Mouse (Mus musculus) hindlimb bud, embryonic 11.5 days (tissue): ENCODE results near the gene AU040320.

Experiments
- DNase-seq: peaks from one replicate; pipeline ENCODE4 v3.0.0-alpha.2; 2012; ENCODE audit warnings: low read depth, low spot score; ENCODE audit errors: extremely low spot score

Gene AU040320

GRCm38 (mm10) chr4:126753268-126754230 is at the start of gene AU040320, which contains the start of gene Ncdn:
Gene AU040320, plus strand, starts transcription at chr4:126753544.
Gene Ncdn, minus strand, starts transcription at chr4:126753438.
- DNase-seq, result no peak

- DNase-seq, result no peak
Measured at GRCm38 (mm10) chr4:126706630-126707438, 46.5 kb upstream of the AU040320 start.

GRCm38 (mm10) chr4:126707439-126707826 is 45.9 kb upstream of the AU040320 start:
- no peak for DNase-seq

GRCm38 (mm10) chr4:126732111-126732510 is 21.2 kb upstream of the AU040320 start:
- no peak for DNase-seq

GRCm38 (mm10) chr4:126732531-126733380 is 20.6 kb upstream of the AU040320 start:
- DNase-seq, result no peak

- DNase-seq, result no peak
Measured at GRCm38 (mm10) chr4:126734001-126734603, 19.2 kb upstream of the AU040320 start.

GRCm38 (mm10) chr4:126734700-126735381 is 18.5 kb upstream of the AU040320 start:
- no peak for DNase-seq

GRCm38 (mm10) chr4:126735382-126736000 is 17.9 kb upstream of the AU040320 start:
- DNase-seq, result no peak

- DNase-seq, result no peak
Measured at GRCm38 (mm10) chr4:126736001-126736414, 17.3 kb upstream of the AU040320 start, which contains the start of gene Tfap2e. Gene Tfap2e, minus strand, starts transcription at chr4:126736240.

GRCm38 (mm10) chr4:126739966-126740676 is 13.2 kb upstream of the AU040320 start:
- DNase-seq, result no peak

- no peak for DNase-seq
Measured at GRCm38 (mm10) chr4:126741448-126741847, 11.9 kb upstream of the AU040320 start.

GRCm38 (mm10) chr4:126742976-126743375 is 10.4 kb upstream of the AU040320 start:
- DNase-seq, result no peak

GRCm38 (mm10) chr4:126743713-126744112 is 9.6 kb upstream of the AU040320 start:
- DNase-seq, result no peak

- DNase-seq, result no peak
Measured at GRCm38 (mm10) chr4:126744831-126745230, 8.5 kb upstream of the AU040320 start.

- DNase-seq, result no peak
Measured at GRCm38 (mm10) chr4:126745506-126746193, 7.7 kb upstream of the AU040320 start.

GRCm38 (mm10) chr4:126746194-126746840 is 7.0 kb upstream of the AU040320 start:
- no peak for DNase-seq

GRCm38 (mm10) chr4:126748381-126748780 is 5.0 kb upstream of the AU040320 start:
- no peak for DNase-seq
